Mouse (Mus musculus) bone marrow macrophage, adult 2 months (primary cell): Measurements from ENCODE around the gene Phf5a.

ENCODE experiments used
- CTCF ChIP-seq: IDR thresholded peaks from 2 replicates; pipeline ENCODE4 v1.5.1; 2012; ENCODE audit warnings: low read depth, mild to moderate bottlenecking, low read length, moderate library complexity
- POLR2A ChIP-seq: IDR thresholded peaks from 2 replicates; pipeline ENCODE4 v1.6.1; 2012; ENCODE audit warnings: mild to moderate bottlenecking, low read depth, low read length, borderline replicate concordance

- TF ChIP-seq CTCF (no peak), POLR2A (no peak)
These were observed 42.5 kb downstream of the Phf5a start for GRCm38 (mm10) chr15:81829208-81829580.
